Mouse (Mus musculus): Measurements from ENCODE around the gene Pin1rt1. TPM values are rescaled to one million over a fixed set of nuclear protein-coding genes. Genes with fewer than 3 reads are reported as not detected.

The Pin1rt1 gene
- polyA plus RNA-seq, 1 experiment from 2014 or later = 0.30 TPM

DNA sequence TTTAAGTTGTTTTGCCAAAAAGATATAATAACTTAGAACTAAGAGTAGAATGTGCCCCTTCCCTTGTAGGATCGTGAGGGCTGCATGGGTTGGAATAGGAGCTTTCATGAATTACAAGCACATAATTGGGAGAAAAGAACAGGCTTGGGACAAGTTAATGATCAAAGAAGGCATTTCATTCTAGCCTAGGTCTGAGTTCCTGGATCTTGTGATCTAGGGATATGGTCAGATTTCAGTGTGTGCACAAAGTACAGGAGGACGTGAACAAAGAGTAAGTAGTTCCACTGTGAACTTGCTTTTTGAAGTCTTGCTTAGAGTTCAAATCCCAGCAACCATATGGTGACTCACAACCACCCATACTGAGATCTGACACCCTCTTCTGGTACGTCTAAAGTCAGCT lies 38.9 kb downstream of the Pin1rt1 start:
- Histone ChIP-seq H3K4me3 (ENCODE audit: low read length) (no peak overlapping the region), H3K4me1 (ENCODE audit: control insufficient read depth, insufficient read depth, low read depth, low read length) (no peaks in the 10 kb centered on the region), H3K9me3 (ENCODE audit: control insufficient read depth, low read length) (no peaks in the 10 kb centered on the region), H3K27ac (ENCODE audit: low read depth, low read length) (no peak overlapping the region), H3K9ac (ENCODE audit: low read depth, low read length) (no peak overlapping the region), H3K36me3 (ENCODE audit: control insufficient read depth, insufficient read depth, low read length) (peaks cover 15% of the 10 kb centered on the region), H3K4me2 (ENCODE audit: low read length) (no peak overlapping the region), H3K27me3 (replicated peaks; ENCODE audit: control insufficient read depth, insufficient read depth, low read length) (no peaks in the 10 kb centered on the region)
- ATAC-seq = no peak
- WGBS = 87% methylated on average over 3 of the region's 3 CpGs

GRCm38 (mm10) chr2:104671724-104672123 lies 44.5 kb downstream of the Pin1rt1 start:
- Histone ChIP-seq H3K27me3 (replicated peaks; ENCODE audit: control insufficient read depth, insufficient read depth, low read length) (no peaks in the 10 kb centered on the region), H3K4me2 (ENCODE audit: low read length) (no peak overlapping the region), H3K36me3 (ENCODE audit: control insufficient read depth, insufficient read depth, low read length) (0 out of 2 replicates have a peak, but pooled peaks cover 2% of the 10 kb centered on the region), H3K4me3 (ENCODE audit: low read length) (no peak overlapping the region), H3K9me3 (ENCODE audit: control insufficient read depth, low read length) (no peaks in the 10 kb centered on the region), H3K9ac (ENCODE audit: low read depth, low read length) (no peak overlapping the region), H3K27ac (ENCODE audit: low read depth, low read length) (no peak overlapping the region), H3K4me1 (ENCODE audit: control insufficient read depth, insufficient read depth, low read depth, low read length) (no peaks in the 10 kb centered on the region)
- no peak for ATAC-seq

- Histone ChIP-seq H3K4me2 (ENCODE audit: low read length) (no peak overlapping the region), H3K27ac (ENCODE audit: low read depth, low read length) (no peak overlapping the region), H3K4me1 (ENCODE audit: control insufficient read depth, insufficient read depth, low read depth, low read length) (no peaks in the 10 kb centered on the region), H3K27me3 (replicated peaks; ENCODE audit: control insufficient read depth, insufficient read depth, low read length) (no peaks in the 10 kb centered on the region), H3K36me3 (ENCODE audit: control insufficient read depth, insufficient read depth, low read length) (peaks cover 14% of the 10 kb centered on the region), H3K9me3 (ENCODE audit: control insufficient read depth, low read length) (no peaks in the 10 kb centered on the region), H3K4me3 (ENCODE audit: low read length) (no peak overlapping the region), H3K9ac (ENCODE audit: low read depth, low read length) (no peak overlapping the region)
- 88% methylated on average over 6 of the region's 6 CpGs for WGBS
- no peak for ATAC-seq
Observed at GRCm38 (mm10) chr2:104669122-104669804, 46.9 kb downstream of the Pin1rt1 start.

Other genes starting within 250 kb of the Pin1rt1 start
- 6.1 and 7.7 TPM in 2 replicates for gene Hipk3, start 221.9 kb downstream of the Pin1rt1 start, polyA plus RNA-seq (2015; fragmentation: Nextera tagmentation; extraction: Ambion mirVana)
- 73.8 and 76.7 TPM in 2 replicates for gene Cstf3, start 125.9 kb downstream of the Pin1rt1 start, polyA plus RNA-seq (2015; fragmentation: Nextera tagmentation; extraction: Ambion mirVana)
- 48.8 and 55.5 TPM in 2 replicates for gene Tcp11l1, start 4.2 kb downstream of the Pin1rt1 start, polyA plus RNA-seq (2015; fragmentation: Nextera tagmentation; extraction: Ambion mirVana)
- 1.8 and 1.9 TPM in 2 replicates for gene Depdc7, start 26.5 kb upstream of the Pin1rt1 start, polyA plus RNA-seq (2015; fragmentation: Nextera tagmentation; extraction: Ambion mirVana)
- 5.3 and 6.7 TPM in 2 replicates for gene Qser1, start 100.4 kb upstream of the Pin1rt1 start, polyA plus RNA-seq (2015; fragmentation: Nextera tagmentation; extraction: Ambion mirVana)
- gene Prrg4, start 133.5 kb upstream of the Pin1rt1 start, polyA plus RNA-seq (2015; fragmentation: Nextera tagmentation; extraction: Ambion mirVana) = 0.69 and 0.84 TPM in 2 replicates
- 5.9 and 6.9 TPM in 2 replicates for gene Ccdc73, start 151.4 kb upstream of the Pin1rt1 start, polyA plus RNA-seq (2015; fragmentation: Nextera tagmentation; extraction: Ambion mirVana)

Data from hindbrain, embryonic 16.5 days (tissue).